Mouse (Mus musculus) fat pad, adult 2 months (tissue): ENCODE data around the gene Mrpl38.
"Not testable (repeated sequence)": the region's sequence is repeated elsewhere in the genome, so short reads cannot be mapped to it uniquely, and the experiment has no call there.

Source experiments
- DNase-seq: peaks from one replicate; pipeline ENCODE4 v3.0.0-alpha.2; 2011; ENCODE audit warnings: low read depth, low spot score; ENCODE audit errors: extremely low read depth

Mrpl38 gene

DNA sequence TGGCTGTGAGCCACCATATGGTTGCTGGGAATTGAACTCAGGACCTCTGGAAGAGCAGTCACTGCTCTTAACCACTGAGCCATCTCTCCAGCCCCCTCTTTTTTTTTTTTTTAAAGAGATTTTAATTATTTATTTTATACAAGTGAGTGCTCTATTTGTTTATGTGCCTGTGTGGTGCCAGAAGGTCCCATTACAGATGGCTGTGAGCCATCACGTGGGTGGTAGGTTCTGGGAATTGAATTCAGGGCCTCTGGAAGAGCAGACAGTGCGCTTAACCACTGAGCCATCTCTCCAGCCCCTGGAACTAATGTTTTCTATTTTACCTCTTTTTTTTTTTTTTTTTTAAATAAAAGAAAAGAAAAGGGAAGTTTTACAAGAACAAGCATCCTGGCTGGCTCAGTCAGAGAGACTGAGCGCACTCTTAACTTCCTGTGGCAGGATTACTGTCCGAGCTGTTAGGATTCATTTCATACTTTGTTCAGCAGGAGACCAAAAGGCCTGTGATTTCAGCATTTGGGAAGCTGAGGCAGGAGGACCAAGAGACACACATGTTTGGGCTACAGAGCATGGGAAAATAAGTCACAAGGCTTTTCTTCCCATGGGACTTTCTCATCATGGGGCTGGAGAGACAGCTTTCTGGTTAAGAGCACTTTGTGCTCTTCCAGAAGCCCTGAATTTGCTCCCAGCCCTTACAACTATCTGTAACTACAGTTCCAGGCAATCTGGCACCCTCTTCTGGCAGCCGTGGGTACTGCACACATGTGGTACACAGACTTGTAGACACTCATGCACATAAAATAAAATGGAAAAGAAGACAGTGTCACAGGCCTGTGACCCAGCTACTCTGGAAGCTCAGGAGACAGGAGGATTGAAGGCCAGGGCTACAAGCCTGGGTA lies 42.2 kb downstream of the Mrpl38 start:
- no peak for DNase-seq

DNA sequence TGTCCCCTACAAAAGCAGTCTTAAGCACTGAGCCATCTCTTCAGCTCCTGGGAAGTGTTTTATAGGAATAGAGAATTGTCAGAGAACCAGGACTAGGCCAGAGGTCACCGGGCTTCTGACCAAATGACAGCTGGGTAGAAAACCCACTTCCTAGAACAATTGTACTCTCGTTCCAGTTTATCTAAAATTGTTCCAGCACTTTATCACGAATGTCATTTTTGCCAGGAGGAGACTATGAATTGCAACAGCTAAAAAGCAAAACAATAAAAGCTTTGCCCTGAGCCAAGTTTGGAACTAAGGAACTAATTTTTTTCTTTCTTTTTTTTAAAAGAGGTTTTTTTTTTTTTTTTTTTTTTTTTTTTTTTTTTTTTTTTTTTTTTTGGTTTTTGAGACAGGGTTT lies 43.1 kb downstream of the Mrpl38 start:
- DNase-seq, result no peak

DNA sequence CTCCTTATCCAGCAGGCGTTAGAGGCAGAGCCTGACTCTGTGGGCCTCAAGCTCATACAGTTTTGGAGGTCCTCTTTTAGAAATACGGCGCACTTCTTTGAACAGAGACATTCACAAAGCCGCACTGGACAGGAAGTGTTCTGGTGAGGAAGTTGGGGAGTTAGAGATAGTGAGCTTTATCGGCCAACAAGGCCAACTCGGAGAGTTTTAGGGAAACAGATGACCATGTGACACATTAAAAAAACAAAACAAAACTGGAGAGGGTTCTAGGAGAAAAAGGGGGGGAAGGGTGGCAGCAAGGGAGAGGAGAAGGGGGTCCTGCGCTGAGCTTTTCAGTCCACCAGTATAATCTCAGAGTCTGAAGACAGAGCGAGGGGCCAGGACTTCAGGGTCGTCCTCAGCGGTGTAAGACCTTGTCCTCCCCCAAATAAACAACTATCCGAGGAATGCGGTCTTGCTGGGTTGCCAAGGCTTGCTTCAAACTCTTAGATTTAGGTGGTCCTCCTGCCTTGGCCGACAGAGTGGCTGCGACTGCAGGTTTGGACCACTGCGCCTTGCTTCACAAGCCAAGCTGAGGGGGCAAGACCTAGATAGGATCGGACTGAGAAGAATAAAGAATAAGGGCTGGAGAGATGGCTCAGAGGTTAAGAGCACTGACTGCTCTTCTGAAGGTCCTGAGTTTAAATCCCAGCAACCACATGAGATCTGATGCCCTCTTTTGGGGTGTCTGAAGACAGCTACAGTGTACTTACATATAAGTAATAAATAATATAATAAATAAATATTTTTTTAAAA lies 44.7 kb downstream of the Mrpl38 start:
- DNase-seq, result no peak

DNA sequence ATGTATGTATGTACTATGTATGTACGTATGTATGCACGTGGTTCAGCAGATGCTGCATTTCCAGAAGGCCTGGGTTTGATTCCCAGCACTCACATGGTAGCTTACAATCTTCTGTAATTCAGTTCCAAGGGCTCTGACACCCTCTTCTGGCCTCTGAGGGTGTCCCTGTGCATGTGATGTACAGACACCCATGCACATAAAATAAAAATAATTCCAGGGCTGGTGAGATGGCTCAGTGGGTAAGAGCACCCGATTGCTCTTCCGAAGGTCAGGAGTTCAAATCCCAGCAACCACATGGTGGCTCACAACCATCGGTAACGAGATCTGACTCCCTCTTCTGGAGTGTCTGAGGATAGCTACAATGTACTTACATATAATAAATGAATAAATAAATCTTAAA lies 45.7 kb downstream of the Mrpl38 start:
- DNase-seq, result not testable (repeated sequence)

DNA sequence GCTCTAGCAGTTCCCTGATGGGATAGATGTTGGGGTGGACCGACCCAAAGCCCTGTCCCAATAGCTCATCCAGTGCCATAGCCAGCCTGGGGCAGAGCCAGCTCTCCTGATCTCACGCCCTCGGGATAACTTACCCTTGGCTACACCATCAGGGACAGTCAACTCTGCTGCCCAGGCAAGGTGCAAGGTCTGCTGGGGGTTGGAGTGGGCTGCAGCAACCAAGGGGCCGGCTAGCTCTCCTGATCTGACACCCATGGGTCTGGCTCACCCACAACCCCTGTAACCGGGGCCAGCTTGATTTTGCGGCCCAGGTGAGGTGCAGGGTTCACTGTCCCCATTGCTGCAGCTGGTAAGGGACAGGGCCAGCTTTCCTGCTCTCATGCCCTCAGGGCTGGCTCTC lies 47.1 kb downstream of the Mrpl38 start:
- no peak for DNase-seq

DNA sequence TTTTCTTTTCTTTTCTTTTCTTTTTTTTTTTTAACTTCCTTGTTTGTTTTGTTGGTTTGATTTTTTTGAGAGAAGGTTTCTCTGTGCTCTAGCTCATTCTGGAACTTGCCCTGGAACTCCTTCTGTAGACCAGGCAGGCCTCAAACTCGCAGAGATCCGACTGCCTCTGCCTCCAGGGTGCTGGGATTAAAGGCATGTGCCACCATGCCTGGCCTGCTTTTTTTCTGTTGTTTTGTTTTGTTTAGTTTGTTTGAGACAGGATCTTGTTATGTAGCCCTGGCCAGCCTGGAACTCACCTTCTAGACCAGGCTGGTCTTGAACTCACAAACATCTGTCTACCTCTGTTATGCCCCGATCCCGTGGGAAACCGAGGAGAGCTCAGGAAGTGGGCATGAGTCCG lies 49.1 kb downstream of the Mrpl38 start:
- no peak for DNase-seq

DNA sequence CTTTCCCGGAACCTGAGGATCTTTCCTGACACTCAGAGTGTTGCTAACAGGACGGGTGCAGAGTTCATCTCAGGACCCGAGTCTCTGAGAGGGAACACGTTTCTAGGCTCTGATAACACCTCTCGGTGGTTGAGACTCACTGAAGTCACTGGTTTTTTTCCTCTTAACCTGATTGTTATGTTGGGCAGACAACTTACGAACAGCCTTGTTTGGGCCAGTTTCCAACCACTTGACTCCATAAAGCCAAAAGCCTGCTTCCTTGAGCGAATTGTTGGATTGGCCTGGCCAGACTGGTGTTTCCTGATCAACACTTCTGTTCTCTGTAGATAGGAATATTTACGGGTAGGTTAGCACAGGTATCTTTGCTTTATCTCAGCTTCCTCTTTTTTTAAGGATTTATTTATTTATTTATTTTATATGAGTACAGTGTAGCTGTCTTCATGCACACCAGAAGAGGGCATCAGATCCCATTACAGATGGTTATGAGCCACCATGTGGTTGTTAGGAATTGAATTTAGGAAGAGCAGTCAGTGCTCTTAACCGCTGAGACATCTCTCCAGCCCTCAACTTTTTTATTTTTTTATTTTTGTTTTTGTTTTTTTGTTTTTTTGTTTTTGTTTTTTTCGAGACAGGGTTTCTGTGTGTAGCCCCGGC lies 49.8 kb downstream of the Mrpl38 start:
- DNase-seq, result no peak

DNA sequence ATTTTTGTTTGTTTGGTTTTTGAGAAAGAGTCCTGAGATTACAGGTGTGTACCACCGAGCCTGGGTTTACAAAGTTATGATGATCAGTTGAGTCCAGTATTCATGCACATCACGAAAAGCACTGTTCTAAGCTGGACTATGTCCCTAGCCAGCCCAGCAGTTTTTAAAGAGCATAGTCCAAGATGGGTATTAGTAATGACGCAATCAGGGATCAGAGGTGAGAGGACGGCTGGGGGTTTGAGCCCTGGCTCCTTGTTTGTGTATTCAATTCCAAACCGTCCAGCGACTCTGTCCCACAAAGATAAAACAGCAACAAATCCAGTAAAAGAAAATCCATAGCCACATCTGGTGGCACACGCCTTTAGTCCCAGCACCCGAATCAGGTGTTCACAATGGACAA lies 50.5 kb downstream of the Mrpl38 start:
- no peak for DNase-seq

DNA sequence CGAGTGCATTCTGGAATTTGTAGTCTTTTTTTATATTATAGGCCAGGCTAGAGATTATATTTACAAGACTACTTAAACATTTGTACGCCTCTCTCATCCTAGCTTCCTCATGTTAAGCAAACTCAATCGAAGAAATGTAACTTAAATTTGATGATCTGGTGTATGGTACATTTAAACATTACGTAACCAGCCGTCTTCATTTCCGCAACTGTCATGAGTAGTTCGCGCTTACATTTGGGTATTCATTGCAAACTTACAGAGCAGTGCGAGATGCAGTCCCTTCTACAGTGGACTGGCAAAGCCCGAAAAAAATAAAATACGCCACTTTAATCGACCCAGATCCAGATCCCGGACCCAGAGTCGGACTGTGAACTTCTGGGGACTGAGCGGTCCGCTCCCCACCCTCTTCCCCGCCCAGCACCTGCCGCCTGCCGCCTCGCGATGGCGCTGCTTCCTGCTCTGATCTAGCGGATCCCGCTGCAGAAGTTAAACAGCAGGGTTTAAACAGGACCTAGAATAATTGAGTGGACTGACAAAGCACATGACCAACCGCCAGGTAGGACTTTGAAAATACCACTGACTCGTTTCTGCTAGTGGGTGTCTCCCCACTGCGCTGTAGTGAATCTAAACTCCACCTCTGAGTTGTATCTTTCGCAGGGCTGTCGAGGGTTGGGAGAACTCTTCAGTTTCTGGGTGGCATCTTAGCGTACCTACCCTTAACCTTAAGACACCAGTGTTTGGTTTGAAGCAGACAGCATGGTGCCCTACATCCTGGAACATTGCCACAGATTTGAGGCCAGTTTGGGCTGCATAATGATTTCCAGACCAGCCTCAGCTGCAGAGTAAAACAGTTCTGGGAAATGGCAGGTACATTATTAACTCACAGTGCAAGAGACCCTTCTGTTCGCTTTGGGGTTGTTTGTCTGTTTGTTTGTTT lies 51.2 kb downstream of the Mrpl38 start:
- DNase-seq, result no peak

DNA sequence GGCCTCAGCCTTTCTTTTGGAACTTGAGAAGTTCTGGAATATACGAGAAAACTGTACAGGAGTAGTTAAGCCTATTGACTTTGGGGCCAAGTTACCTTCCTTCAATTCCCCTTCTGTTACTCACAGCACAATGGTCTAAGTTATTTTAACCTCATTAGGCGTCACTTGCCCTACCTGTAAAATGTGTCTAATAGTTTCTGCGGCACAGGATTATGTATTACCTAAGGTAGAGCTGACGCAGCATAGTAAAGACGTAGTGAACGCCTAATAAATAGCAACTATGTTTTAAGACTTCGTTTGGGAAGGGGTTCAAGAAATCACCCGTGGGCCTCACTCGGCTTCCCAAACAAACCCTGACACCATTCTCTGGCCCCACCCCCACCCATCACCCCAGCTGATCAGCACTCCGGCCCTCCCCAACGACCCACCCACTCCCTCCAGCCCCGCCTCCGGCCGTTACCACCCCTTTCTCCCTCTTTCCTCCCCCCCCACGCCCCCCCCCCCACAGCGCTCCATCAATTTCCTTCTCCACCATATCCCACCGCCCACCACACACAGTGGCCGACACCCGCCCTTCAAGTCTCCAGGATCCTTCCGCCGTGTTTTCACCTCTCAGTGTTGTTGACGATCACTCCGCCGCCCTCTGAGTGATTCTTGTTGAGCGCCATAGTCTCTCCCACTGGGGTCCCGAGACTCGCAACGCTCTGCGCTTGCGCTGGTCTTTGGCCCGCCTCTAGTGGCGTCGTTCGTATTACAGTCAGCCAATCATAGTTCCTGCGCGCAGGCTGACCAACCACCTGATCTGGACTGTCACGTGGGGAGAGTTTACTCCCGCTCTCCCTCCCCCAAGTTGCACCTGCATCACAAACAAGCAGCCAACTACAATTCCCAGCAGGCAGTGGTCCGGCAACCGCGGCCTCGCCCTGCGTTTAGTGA lies 52.1 kb downstream of the Mrpl38 start, which contains the start of gene Wbp2:
Gene Wbp2 (minus strand): TSS at position 738 of the 936 bp plus-strand sequence.
- DNase-seq, result peak; percentile 98

DNA sequence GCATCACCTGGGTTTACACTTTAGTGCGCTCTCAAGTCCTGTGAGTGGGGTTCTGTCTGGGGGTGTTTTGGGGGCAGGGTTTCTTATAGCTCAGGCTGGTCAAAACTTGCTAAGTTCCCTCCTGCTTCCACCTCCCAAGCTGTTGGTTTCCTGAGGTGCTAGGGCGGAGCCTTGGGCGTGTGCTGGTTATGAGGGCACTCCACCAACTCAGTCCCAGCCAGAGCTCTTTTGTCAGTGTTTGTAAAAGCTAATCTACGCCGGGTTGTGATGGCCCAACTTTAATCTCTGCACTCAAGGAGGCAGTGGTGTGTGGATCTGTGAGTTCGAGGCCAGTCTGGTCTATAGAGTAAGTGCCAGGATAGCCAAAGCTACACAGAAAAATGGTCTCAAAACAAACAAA lies 54.5 kb downstream of the Mrpl38 start:
- DNase-seq, result no peak

DNA sequence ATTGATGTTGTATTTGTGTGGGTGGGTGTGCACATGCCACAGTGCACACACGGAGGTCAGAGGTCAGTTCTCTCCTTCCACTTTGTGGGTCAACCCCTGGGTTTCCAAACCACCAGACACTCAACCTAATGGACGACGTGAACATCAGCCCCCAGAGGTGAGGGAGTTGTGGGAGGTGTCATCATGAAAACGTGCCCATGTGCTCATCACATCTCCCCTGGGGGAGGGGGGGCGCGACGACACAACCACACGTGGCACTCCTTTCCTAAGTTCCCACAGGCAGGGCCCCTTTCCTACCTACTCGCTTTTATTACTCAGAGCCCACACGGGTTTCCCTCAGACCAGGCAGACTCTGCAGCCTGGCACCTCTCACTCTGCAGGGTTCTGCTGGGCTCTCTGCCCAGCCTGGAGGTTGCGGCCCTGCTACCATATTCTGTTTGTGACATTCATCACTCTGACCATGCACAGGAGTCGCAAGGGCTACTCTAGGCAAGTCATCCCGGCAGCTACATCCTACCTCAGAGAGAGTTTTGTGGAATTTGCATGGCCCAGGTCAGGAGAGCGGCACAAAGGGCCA lies 55.5 kb downstream of the Mrpl38 start:
- DNase-seq, result no peak
